Mouse (Mus musculus) C2C12 (cell line): ENCODE measurements around the gene Gga2. TPM values are rescaled to one million over a fixed set of nuclear protein-coding genes. Genes with fewer than 3 reads are reported as not detected.

ENCODE experiments used
- H3K27me3 ChIP-seq: one replicate; pipeline ENCODE4 v1.6.1; 2011; ENCODE audit not compliant: control insufficient read depth, insufficient read depth, insufficient read length
- H3K36me3 ChIP-seq: one replicate; pipeline ENCODE4 v1.6.1; 2011; ENCODE audit not compliant: control insufficient read depth, insufficient read depth
- H3K4me3 ChIP-seq: one replicate; pipeline ENCODE4 v1.5.1; 2011; ENCODE audit warnings: mild to moderate bottlenecking, control low read depth; ENCODE audit not compliant: poor library complexity, insufficient read depth, severe bottlenecking
- H3K79me2 ChIP-seq: one replicate; pipeline ENCODE4 v1.6.1; 2011; ENCODE audit not compliant: control insufficient read depth, insufficient read depth
- H3K79me3 ChIP-seq: one replicate; pipeline ENCODE4 v1.6.1; 2011; ENCODE audit warnings: low read depth, control low read depth
- H3ac ChIP-seq: one replicate; pipeline ENCODE3; 2011; ENCODE audit warnings: low read depth; ENCODE audit not compliant: control insufficient read depth, insufficient read length
- CEBPB ChIP-seq: IDR thresholded peaks from one replicate; pipeline ENCODE4 v1.6.1; 2011; ENCODE audit warnings: low read depth, mild to moderate bottlenecking, control low read depth, moderate library complexity
- CTCF ChIP-seq: IDR thresholded peaks from one replicate; pipeline ENCODE4 v1.5.1; 2011; ENCODE audit not compliant: control insufficient read depth, insufficient read depth, insufficient read length
- FOSL1 ChIP-seq: IDR thresholded peaks from one replicate; pipeline ENCODE4 v1.8.0; 2011; ENCODE audit warnings: mild to moderate bottlenecking, low read length; ENCODE audit not compliant: poor library complexity, insufficient read depth, severe bottlenecking
- MAX ChIP-seq: IDR thresholded peaks from one replicate; pipeline ENCODE4 v1.6.1; 2011; ENCODE audit warnings: mild to moderate bottlenecking, control low read depth
- MYOD1 ChIP-seq: IDR thresholded peaks from one replicate; pipeline ENCODE4 v1.6.1; 2011; ENCODE audit warnings: low read depth; ENCODE audit not compliant: control insufficient read depth, insufficient read length
- MYOG ChIP-seq: IDR thresholded peaks from one replicate; pipeline ENCODE4 v1.6.1; 2011; ENCODE audit not compliant: control insufficient read depth, insufficient read length; ENCODE audit errors: extremely low read depth
- USF1 ChIP-seq: IDR thresholded peaks from one replicate; pipeline ENCODE4 v1.6.1; 2011; ENCODE audit warnings: low read depth, mild to moderate bottlenecking, control low read depth, moderate library complexity
- polyA plus RNA-seq: library from polyadenylated mRNA; unstranded; fragments of >200 nt; fragmentation: generic; extraction: Trizol; gene quantifications from one replicate; pipeline ENCODE4 v1.2.1, GENCODE M21; 2012; ENCODE audit warnings: missing spikeins

The Gga2 gene
- polyA plus RNA-seq, 1 experiment, result 86.2 TPM

DNA sequence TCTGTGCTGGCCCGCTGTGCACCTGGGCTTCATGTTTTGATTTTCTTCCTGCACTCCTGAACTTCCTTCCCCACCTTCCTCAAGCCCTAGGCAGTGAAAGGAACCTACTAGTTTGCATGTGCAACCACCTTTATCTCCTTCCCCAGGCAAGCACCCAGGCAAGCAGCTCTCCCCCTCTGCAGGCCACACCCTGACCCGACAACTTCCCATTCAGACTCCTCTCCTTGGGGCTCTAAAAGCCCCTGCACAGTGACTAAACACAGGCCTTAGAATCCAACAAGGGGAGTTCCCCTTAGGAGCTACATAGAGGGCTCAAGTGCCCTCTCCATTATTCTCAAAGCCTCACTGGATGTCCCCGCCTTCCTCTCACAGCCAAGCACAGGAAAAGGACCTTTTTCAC lies 2.8 kb downstream of the Gga2 start:
- H3K27me3 ChIP-seq, result no peaks in the 10 kb centered on the region
- no peak overlapping the region for H3K4me3 ChIP-seq
- TF ChIP-seq MAX (no peak), USF1 (no peak), MYOG (no peak), CEBPB (no peak), FOSL1 (no peak), MYOD1 (no peak), CTCF (no peak)
- H3K79me3 ChIP-seq, result peaks cover 40% of the 10 kb centered on the region
- H3K36me3 ChIP-seq, result peaks cover 8% of the 10 kb centered on the region
- H3ac ChIP-seq, result no peak overlapping the region
- H3K79me2 ChIP-seq, result peaks cover 69% of the 10 kb centered on the region

DNA sequence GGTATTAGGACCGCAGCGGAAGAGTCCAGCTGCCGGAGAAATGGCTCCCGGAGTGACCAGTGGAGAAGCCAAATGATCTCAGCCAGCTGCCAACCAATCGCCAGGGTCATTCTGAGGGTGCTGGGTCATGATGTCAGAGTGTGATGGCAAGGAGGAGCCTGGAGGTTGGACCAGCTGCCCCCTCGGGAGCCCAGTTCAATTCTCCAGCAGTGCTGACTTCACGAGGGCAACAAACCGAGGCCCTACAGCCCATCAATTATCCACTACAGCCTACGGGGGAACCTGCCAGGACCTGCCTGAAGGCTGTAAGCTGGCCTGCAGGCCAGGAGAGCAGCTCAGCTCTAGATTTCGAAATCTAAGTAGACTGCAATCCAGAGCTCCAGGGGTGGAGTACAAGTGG lies 5.3 kb downstream of the Gga2 start:
- TF ChIP-seq CTCF (no peak), MYOD1 (no peak), CEBPB (no peak), MYOG (no peak), USF1 (no peak), MAX (no peak), FOSL1 (no peak)
- Histone ChIP-seq H3ac (no peak overlapping the region), H3K79me2 (peaks cover 80% of the 10 kb centered on the region), H3K36me3 (peaks cover 24% of the 10 kb centered on the region), H3K27me3 (no peaks in the 10 kb centered on the region), H3K79me3 (peaks cover 50% of the 10 kb centered on the region), H3K4me3 (no peak overlapping the region)

- Histone ChIP-seq H3ac (peak overlapping the region; percentile 3), H3K79me3 (peaks cover 44% of the 10 kb centered on the region), H3K79me2 (peaks cover 74% of the 10 kb centered on the region), H3K27me3 (no peaks in the 10 kb centered on the region), H3K36me3 (peaks cover 28% of the 10 kb centered on the region), H3K4me3 (no peak overlapping the region)
- TF ChIP-seq MAX (no peak), CTCF (peak; percentile 34), CEBPB (no peak), MYOD1 (peak; percentile 91), FOSL1 (no peak), MYOG (no peak), USF1 (no peak)
Measured at GRCm38 (mm10) chr7:122015105-122015504, 5.9 kb downstream of the Gga2 start.

DNA sequence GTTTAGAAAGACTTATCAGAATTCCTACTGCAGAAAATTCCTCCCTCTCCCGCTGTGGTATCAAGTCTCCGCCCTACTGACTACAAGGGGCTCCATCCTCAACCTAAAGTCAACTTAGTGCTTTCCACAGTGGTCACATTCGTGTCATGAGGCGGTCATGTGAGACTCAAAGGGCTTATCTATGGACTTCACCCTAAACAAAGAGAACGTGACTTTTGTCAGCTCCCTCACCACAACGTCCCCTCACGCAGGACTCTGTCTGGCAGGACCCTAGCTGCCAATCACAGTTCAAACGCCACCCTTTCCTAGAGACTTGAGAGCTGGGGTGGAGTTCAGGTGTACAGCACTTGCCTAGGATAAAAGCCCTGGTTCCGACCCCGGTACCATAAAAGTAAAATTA lies 8.1 kb downstream of the Gga2 start:
- TF ChIP-seq FOSL1, result no peak
- TF ChIP-seq USF1, result no peak
- TF ChIP-seq CEBPB, result no peak
- TF ChIP-seq CTCF, result no peak
- Histone ChIP-seq H3K27me3 (no peaks in the 10 kb centered on the region), H3ac (no peak overlapping the region), H3K36me3 (peaks cover 43% of the 10 kb centered on the region), H3K79me2 (peaks cover 53% of the 10 kb centered on the region), H3K4me3 (no peak overlapping the region), H3K79me3 (peaks cover 33% of the 10 kb centered on the region)

GRCm38 (mm10) chr7:122012370-122012769 lies 8.7 kb downstream of the Gga2 start:
- H3K79me2 ChIP-seq, result peaks cover 48% of the 10 kb centered on the region
- no peak overlapping the region for H3ac ChIP-seq
- TF ChIP-seq CTCF (no peak), CEBPB (no peak), MAX (no peak), FOSL1 (no peak), MYOD1 (no peak), MYOG (no peak), USF1 (no peak)
- peaks cover 38% of the 10 kb centered on the region for H3K36me3 ChIP-seq
- H3K79me3 ChIP-seq, result peaks cover 30% of the 10 kb centered on the region
- H3K4me3 ChIP-seq, result no peak overlapping the region
- no peaks in the 10 kb centered on the region for H3K27me3 ChIP-seq

DNA sequence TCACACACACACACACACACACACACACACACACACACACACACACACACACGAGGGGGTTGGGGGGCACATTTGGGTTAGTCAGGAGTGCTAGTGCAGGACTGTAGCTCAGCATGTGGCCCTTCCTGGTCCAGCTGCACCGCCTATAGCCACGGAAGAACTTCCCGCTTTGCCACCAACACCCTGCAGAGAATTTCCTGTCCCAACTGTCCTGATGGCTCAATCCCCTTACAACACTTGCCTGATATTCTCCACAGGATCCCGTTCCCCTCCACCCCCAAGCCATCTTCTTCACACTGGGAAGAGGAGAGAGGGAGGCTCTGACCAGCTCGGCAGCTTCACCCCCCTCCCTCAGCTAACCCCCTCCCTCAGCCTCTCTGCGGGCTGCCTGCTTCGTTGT lies 20.6 kb downstream of the Gga2 start:
- H3K79me2 ChIP-seq, result no peaks in the 10 kb centered on the region

More for the DNA sequence above, 20.6 kb downstream of the Gga2 start:
- Histone ChIP-seq H3K4me3 (no peak overlapping the region), H3ac (no peak overlapping the region), H3K27me3 (no peaks in the 10 kb centered on the region), H3K79me3 (no peaks in the 10 kb centered on the region), H3K36me3 (peaks cover 23% of the 10 kb centered on the region)
- TF ChIP-seq FOSL1 (no peak), USF1 (no peak), CEBPB (no peak), CTCF (no peak), MYOG (no peak), MAX (no peak), MYOD1 (no peak)
